Mouse (Mus musculus) liver, adult 2 months (tissue): Measurements from ENCODE around the gene Erp44.

Experiments used
- CTCF ChIP-seq: fragments of 200-500 bp; IDR thresholded peaks from 2 replicates; pipeline ENCODE4 v1.5.1; 2011; ENCODE audit warnings: low read depth, low read length, control low read depth
- POLR2A ChIP-seq: fragments of 200-500 bp; IDR thresholded peaks from 2 replicates; pipeline ENCODE4 v1.6.1; 2011; ENCODE audit warnings: low read length, control low read depth; ENCODE audit not compliant: insufficient read depth; ENCODE audit errors: extremely low read depth

GRCm38 (mm10) chr4:48203564-48203963 is 75.8 kb downstream of the Erp44 start:
- TF ChIP-seq POLR2A (no peak), CTCF (no peak)
